Mouse (Mus musculus) skeletal muscle tissue, adult 2 months (tissue): ENCODE data around the gene Tekt1.
A peak's percentile ranks its signal among the peaks of the same experiment; 100 is the strongest.

ENCODE experiments used
- DNase-seq: peaks from one replicate; pipeline ENCODE4 v3.0.0-alpha.2; 2012; ENCODE audit warnings: low read depth, low spot score

Gene Tekt1

GRCm38 (mm10) chr11:72342549-72343237 is 19.5 kb downstream of the Tekt1 start:
- peak; percentile 64 for DNase-seq

- no peak for DNase-seq
Measured at GRCm38 (mm10) chr11:72339716-72340115, 22.5 kb downstream of the Tekt1 start.

GRCm38 (mm10) chr11:72338437-72338871 is 23.8 kb downstream of the Tekt1 start:
- no peak for DNase-seq

- DNase-seq, result no peak
Measured at GRCm38 (mm10) chr11:72336726-72337125, 25.5 kb downstream of the Tekt1 start.

GRCm38 (mm10) chr11:72334653-72335052 is 27.6 kb downstream of the Tekt1 start:
- DNase-seq, result no peak

GRCm38 (mm10) chr11:72332951-72333667 is 29.1 kb downstream of the Tekt1 start:
- DNase-seq, result no peak

GRCm38 (mm10) chr11:72325701-72326100 is 36.5 kb downstream of the Tekt1 start:
- DNase-seq, result no peak

- DNase-seq, result no peak
Measured at GRCm38 (mm10) chr11:72324431-72324830, 37.8 kb downstream of the Tekt1 start.

- DNase-seq, result no peak
Measured at GRCm38 (mm10) chr11:72318026-72318425, 44.2 kb downstream of the Tekt1 start.

GRCm38 (mm10) chr11:72314151-72314895 is 47.9 kb downstream of the Tekt1 start, which contains the start of gene Fbxo39:
TSS of gene Fbxo39 (plus strand) at chr11:72314444.
- no peak for DNase-seq

- DNase-seq, result no peak
Measured at GRCm38 (mm10) chr11:72311355-72312001, 50.8 kb downstream of the Tekt1 start.

- no peak for DNase-seq
Measured at GRCm38 (mm10) chr11:72310491-72310890, 51.8 kb downstream of the Tekt1 start.

- no peak for DNase-seq
Measured at GRCm38 (mm10) chr11:72308982-72309381, 53.3 kb downstream of the Tekt1 start.

GRCm38 (mm10) chr11:72307461-72307860 is 54.8 kb downstream of the Tekt1 start:
- no peak for DNase-seq

- DNase-seq, result peak; percentile 27
Measured at GRCm38 (mm10) chr11:72302230-72302629, 60.0 kb downstream of the Tekt1 start.

- peak; percentile 60 for DNase-seq
Measured at GRCm38 (mm10) chr11:72301334-72301733, 60.9 kb downstream of the Tekt1 start, which contains the start of gene Xaf1. TSS of gene Xaf1 (plus strand) at chr11:72301629.
